In the genomic region with DNA sequence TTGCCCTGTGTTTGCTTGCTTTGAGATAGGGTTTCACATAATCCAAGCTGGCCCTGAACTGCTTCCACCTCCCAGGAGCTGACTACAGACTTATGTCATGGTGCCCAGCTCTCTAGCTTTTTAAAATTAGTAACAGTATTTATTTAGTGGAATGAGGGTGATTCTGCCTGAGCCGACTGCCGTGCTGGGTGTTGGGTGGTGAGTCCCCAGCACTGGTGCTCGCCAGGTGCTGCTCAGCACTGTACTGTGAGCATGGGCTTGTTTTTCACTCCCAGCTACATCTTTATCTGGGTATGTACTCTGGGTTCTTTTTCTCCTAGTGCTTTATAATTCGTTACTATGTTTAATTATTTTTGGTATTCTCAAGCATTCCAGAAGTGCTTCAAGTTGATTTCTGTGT, we compare ENCODE assay signal across 31 mouse cellular contexts. TPM values are rescaled to one million over a fixed set of nuclear protein-coding genes. Genes with fewer than 3 reads are reported as not detected.
A peak's percentile ranks its signal among the peaks of the same experiment; 100 is the strongest.
DNase-seq lines count a peak whose midpoint lies in the region; ATAC-seq and TF ChIP-seq lines count a peak whose summit lies in the region.
"Had no signal": no experiment of that assay in that cellular context is flagged by ENCODE, and none has a peak within 500 bp of the region (broad histone marks: within the 10 kb centered on the region; RNA-seq: fewer than 3 reads in every experiment).

No protein-coding gene starts in this region.

- H3K4me1 ChIP-seq in limb, embryonic 13.5 days, result no peaks in the 10 kb centered on the region
- H3K4me1 ChIP-seq in limb, embryonic 10.5 days, result peaks cover 11% of the 10 kb centered on the region
- 0 out of 2 replicates have a peak, but pooled peaks cover 8% of the 10 kb centered on the region for H3K4me1 ChIP-seq in embryonic facial prominence, embryonic 15.5 days

- WGBS in limb, embryonic 13.5 days, result 68% methylated on average over 4 of the region's 4 CpGs
- 77% methylated on average over 4 of the region's 4 CpGs for WGBS in limb, embryonic 10.5 days
- 44% methylated on average over 4 of the region's 4 CpGs for WGBS in embryonic facial prominence, embryonic 15.5 days

- no peak for TF ChIP-seq POLR2A in myocyte (IDR thresholded peaks at IDR 0.05; ENCODE audit: insufficient read length, low read depth)

- H3K27me3 ChIP-seq in limb, embryonic 13.5 days, result peaks cover 17% of the 10 kb centered on the region
- H3K27me3 ChIP-seq in limb, embryonic 10.5 days (ENCODE audit: low read depth, poor library complexity, severe bottlenecking), result peaks cover 25% of the 10 kb centered on the region
- 0 out of 2 replicates have a peak, but pooled peaks cover 3% of the 10 kb centered on the region for H3K27me3 ChIP-seq in embryonic facial prominence, embryonic 15.5 days
- H3K27me3 ChIP-seq in myocyte (ENCODE audit: control insufficient read depth, insufficient read depth, insufficient read length), result no peaks in the 10 kb centered on the region
- H3K27me3 ChIP-seq: hindbrain, embryonic 15.5 days had no signal

- TF ChIP-seq CTCF in gastrocnemius, adult 2 months (IDR thresholded peaks at IDR 0.05), result no peak

- H3K9me3 ChIP-seq in limb, embryonic 13.5 days, result no peaks in the 10 kb centered on the region
- H3K9me3 ChIP-seq in limb, embryonic 10.5 days (replicated peaks), result no peaks in the 10 kb centered on the region
- no peaks in the 10 kb centered on the region for H3K9me3 ChIP-seq in embryonic facial prominence, embryonic 15.5 days (replicated peaks)
- H3K9me3 ChIP-seq: forebrain, embryonic 10.5 days; forebrain, embryonic 13.5 days; heart, embryonic 13.5 days; hindbrain, embryonic 15.5 days had no signal

- peak; percentile 61; the same call in 1 of the 2 replicates for ATAC-seq in limb, embryonic 13.5 days (ENCODE audit: low FRiP score, low read depth)
- no peak for ATAC-seq in embryonic facial prominence, embryonic 15.5 days (ENCODE audit: insufficient number of reproducible peaks, low FRiP score, low TSS enrichment, low read depth)
- ATAC-seq: CD4-positive, CD25-positive, alpha-beta regulatory T cell, adult 4 months; forebrain, embryonic 13.5 days; forebrain, embryonic 16.5 days; intestine, postnatal 0 days had no signal

- intact Hi-C loops in gastrocnemius, adult 2 months (cut with DNase I), result no loop called here

- no peak overlapping the region for H3K27ac ChIP-seq in gastrocnemius, adult 2 months
- no peak overlapping the region for H3K27ac ChIP-seq in limb, embryonic 13.5 days
- H3K27ac ChIP-seq in limb, embryonic 10.5 days, result no peak overlapping the region
- peak overlapping the region; percentile 41; the same call in 1 of the 2 replicates for H3K27ac ChIP-seq in embryonic facial prominence, embryonic 15.5 days (replicated peaks)
- H3K27ac ChIP-seq: forebrain, embryonic 10.5 days; forebrain, embryonic 13.5 days; heart, embryonic 13.5 days; hindbrain, embryonic 15.5 days had no signal

- H3K36me3 ChIP-seq in limb, embryonic 13.5 days, result no peaks in the 10 kb centered on the region
- no peaks in the 10 kb centered on the region for H3K36me3 ChIP-seq in limb, embryonic 10.5 days
- no peaks in the 10 kb centered on the region for H3K36me3 ChIP-seq in embryonic facial prominence, embryonic 15.5 days
- no peaks in the 10 kb centered on the region for H3K36me3 ChIP-seq in myocyte (ENCODE audit: control insufficient read depth, insufficient read depth)
- H3K36me3 ChIP-seq: forebrain, embryonic 10.5 days; heart, embryonic 13.5 days had no signal

- DNase-seq in gastrocnemius, adult 2 months, result peak; percentile 31
- no peak for DNase-seq in gastrocnemius, adult 18-20 months (ENCODE audit: low spot score)
- no peak for DNase-seq in limb, embryonic 10.5 days (ENCODE audit: low spot score)
- no peak for DNase-seq in layer of hippocampus, adult 8-10 months (ENCODE audit: low spot score in 2 of 2)
- no peak for DNase-seq in left cerebral cortex, adult 9 months (ENCODE audit: low spot score in 2 of 2)
- DNase-seq: adrenal gland, adult 2 months; adrenal gland, postnatal 14 days; cerebellum, adult 11 months; cerebellum, adult 8-10 months; cerebellum, postnatal 10 days; cerebellum, postnatal 36 days; gastrocnemius, postnatal 36 days; heart, adult 18-20 months; heart, postnatal 14 days; heart, postnatal 4 days; kidney, adult 2 months had no signal

- H3K4me3 ChIP-seq in gastrocnemius, adult 2 months, result no peak overlapping the region
- no peak overlapping the region for H3K4me3 ChIP-seq in limb, embryonic 13.5 days
- H3K4me3 ChIP-seq in limb, embryonic 10.5 days, result no peak overlapping the region
- no peak overlapping the region for H3K4me3 ChIP-seq in embryonic facial prominence, embryonic 15.5 days (replicated peaks)
- H3K4me3 ChIP-seq in myocyte, result no peak overlapping the region
- H3K4me3 ChIP-seq: erythroblast, embryonic 14.5 days; forebrain, embryonic 10.5 days; forebrain, embryonic 13.5 days; heart, embryonic 13.5 days; hindbrain, embryonic 15.5 days had no signal

- no peak overlapping the region for H3K9ac ChIP-seq in limb, embryonic 13.5 days
- no peak overlapping the region for H3K9ac ChIP-seq in embryonic facial prominence, embryonic 15.5 days
- H3K9ac ChIP-seq: forebrain, embryonic 13.5 days; heart, embryonic 13.5 days; hindbrain, embryonic 15.5 days had no signal

- H3K79me2 ChIP-seq in myocyte (ENCODE audit: control insufficient read depth, insufficient read depth), result no peaks in the 10 kb centered on the region

- no peak overlapping the region for H3K4me2 ChIP-seq in limb, embryonic 13.5 days (replicated peaks)
- no peak overlapping the region for H3K4me2 ChIP-seq in embryonic facial prominence, embryonic 15.5 days (replicated peaks)
- peak overlapping the region; percentile 25 for H3K4me2 ChIP-seq in myocyte (ENCODE audit: low read depth)
- H3K4me2 ChIP-seq: forebrain, embryonic 13.5 days; heart, embryonic 13.5 days; hindbrain, embryonic 15.5 days had no signal

- H3ac ChIP-seq in myocyte (ENCODE audit: control insufficient read depth, insufficient read length), result no peak overlapping the region

TF ChIP-seq in myocyte, 11 proteins besides CTCF, POLR2A, EP300 and RAD21:
- TF ChIP-seq MYOD1 (IDR thresholded peaks at IDR 0.05; ENCODE audit: control insufficient read depth in 1 of 3, insufficient read length in 2 of 3, low read depth in 2 of 3), result no peak
- TF ChIP-seq MYOG (IDR thresholded peaks at IDR 0.05; ENCODE audit: control insufficient read depth in 1 of 3, insufficient read depth in 1 of 3, insufficient read length in 2 of 3, low read depth in 2 of 3), result peak in 1 of 3 experiments; percentile 16
- TF ChIP-seq POLR2AphosphoS2 (IDR thresholded peaks at IDR 0.05; ENCODE audit: insufficient read length, low read depth), result no peak
TF ChIP-seq in myocyte: peak in this region for 1.

RNA-seq across cellular contexts. Expression of gene 2900011O08Rik, which starts 41.3 kb away (rescaled TPM):
- total RNA-seq in gastrocnemius, adult 2 months (2021), result not detected
- not detected for total RNA-seq in gastrocnemius, adult 18-20 months (2021)
- polyA plus RNA-seq in limb, embryonic 13.5 days (2015; fragmentation: Nextera tagmentation; extraction: Ambion mirVana), result 7.3 and 7.7 TPM in 2 replicates
- polyA plus RNA-seq in limb, embryonic 10.5 days (2016; fragmentation: Nextera tagmentation; extraction: Ambion mirVana), result 2.7 and 5.2 TPM in 2 replicates
- polyA plus RNA-seq in embryonic facial prominence, embryonic 15.5 days (2015; fragmentation: Nextera tagmentation; extraction: Ambion mirVana), result 1.7 and 3.1 TPM in 2 replicates
- polyA plus RNA-seq in myocyte (2012; fragmentation: generic; extraction: Trizol), result 0.02 TPM
- 100 to 1,000 TPM; 231 to 272 (median 251) TPM for total RNA-seq in layer of hippocampus, adult 8-10 months (2022)
- total RNA-seq: gastrocnemius, postnatal 36 days; heart, adult 18-20 months; heart, postnatal 14 days had no signal
- polyA plus RNA-seq: CD4-positive, CD25-positive, alpha-beta regulatory T cell, adult 4 months; erythroblast, embryonic 14.5 days had no signal

RNA-seq across cellular contexts. Expression of gene Ifitm7, which starts 41.5 kb away (rescaled TPM):
- not detected for total RNA-seq in gastrocnemius, adult 2 months (2021)
- not detected for total RNA-seq in gastrocnemius, adult 18-20 months (2021)
- polyA plus RNA-seq in limb, embryonic 13.5 days (2015; fragmentation: Nextera tagmentation; extraction: Ambion mirVana), result 0.08 and 0.19 TPM in 2 replicates
- 0.20 TPM in 1 of 2 replicates, not detected in the other for polyA plus RNA-seq in limb, embryonic 10.5 days (2016; fragmentation: Nextera tagmentation; extraction: Ambion mirVana)
- 0.09 and 0.47 TPM in 2 replicates for polyA plus RNA-seq in embryonic facial prominence, embryonic 15.5 days (2015; fragmentation: Nextera tagmentation; extraction: Ambion mirVana)
- polyA plus RNA-seq in myocyte (2012; fragmentation: generic; extraction: Trizol), result not detected
- total RNA-seq in layer of hippocampus, adult 8-10 months (2022), result 1 to 10 TPM; 1.3 to 3.5 (median 2.7) TPM
- total RNA-seq: adrenal gland, adult 2 months; gastrocnemius, adult 8-10 months; gastrocnemius, postnatal 36 days; heart, adult 18-20 months; heart, postnatal 14 days; heart, postnatal 4 days; MEL had no signal
- polyA plus RNA-seq: adrenal gland, adult 2 months; C2C12; CD4-positive, CD25-positive, alpha-beta regulatory T cell, adult 4 months; erythroblast, embryonic 14.5 days; heart, embryonic 13.5 days; intestine, embryonic 14.5 days; intestine, postnatal 0 days had no signal

RNA-seq across cellular contexts. Expression of gene Mpv17l, which starts 42.2 kb away (rescaled TPM):
- 1 to 10 TPM in 1 of 2 experiments, under 1 TPM in 1; 0.92 to 1.1 TPM for total RNA-seq in gastrocnemius, adult 2 months (2021)
- total RNA-seq in gastrocnemius, adult 18-20 months (2021), result under 1 TPM; 0.50 to 0.85 TPM
- polyA plus RNA-seq in limb, embryonic 13.5 days (2015; fragmentation: Nextera tagmentation; extraction: Ambion mirVana), result 3.4 and 5.2 TPM in 2 replicates
- 2.4 and 2.8 TPM in 2 replicates for polyA plus RNA-seq in limb, embryonic 10.5 days (2016; fragmentation: Nextera tagmentation; extraction: Ambion mirVana)
- 5.7 and 6.4 TPM in 2 replicates for polyA plus RNA-seq in embryonic facial prominence, embryonic 15.5 days (2015; fragmentation: Nextera tagmentation; extraction: Ambion mirVana)
- polyA plus RNA-seq in myocyte (2012; fragmentation: generic; extraction: Trizol), result 0.88 TPM
- 10 to 100 TPM; 74.4 to 77.8 (median 75.4) TPM for total RNA-seq in layer of hippocampus, adult 8-10 months (2022)
- polyA plus RNA-seq: erythroblast, embryonic 14.5 days had no signal

RNA-seq across cellular contexts. Expression of gene Pdxdc1, which starts 42.2 kb away (rescaled TPM):
- 10 to 100 TPM; 48.1 to 53.4 TPM for total RNA-seq in gastrocnemius, adult 2 months (2021)
- 10 to 100 TPM; 46.9 to 51.1 TPM for total RNA-seq in gastrocnemius, adult 18-20 months (2021)
- polyA plus RNA-seq in limb, embryonic 13.5 days (2015; fragmentation: Nextera tagmentation; extraction: Ambion mirVana), result 110 and 111 TPM in 2 replicates
- 65.1 and 86.5 TPM in 2 replicates for polyA plus RNA-seq in limb, embryonic 10.5 days (2016; fragmentation: Nextera tagmentation; extraction: Ambion mirVana)
- 97.3 and 103 TPM in 2 replicates for polyA plus RNA-seq in embryonic facial prominence, embryonic 15.5 days (2015; fragmentation: Nextera tagmentation; extraction: Ambion mirVana)
- 57.0 TPM for polyA plus RNA-seq in myocyte (2012; fragmentation: generic; extraction: Trizol)
- total RNA-seq in layer of hippocampus, adult 8-10 months (2022), result 10 to 100 TPM; 72.3 to 79.6 (median 74.5) TPM
